Comparison of ENCODE assay signal across 35 mouse cellular contexts in genomic region chr11:53604983-53605382, GRCm38 (mm10). TPM values are rescaled to one million over a fixed set of nuclear protein-coding genes. Genes with fewer than 3 reads are reported as not detected.
A peak's percentile ranks its signal among the peaks of the same experiment; 100 is the strongest.
DNase-seq lines count a peak whose midpoint lies in the region; ATAC-seq and TF ChIP-seq lines count a peak whose summit lies in the region.
"Had no signal": no experiment of that assay in that cellular context is flagged by ENCODE, and none has a peak within 500 bp of the region (broad histone marks: within the 10 kb centered on the region; RNA-seq: fewer than 3 reads in every experiment).

No protein-coding gene starts in this region.

- 98% methylated on average over 3 of the region's 3 CpGs for WGBS in cerebellum, adult 2 months
- 95% methylated on average over 3 of the region's 3 CpGs for WGBS in lung, postnatal 0 days
- WGBS in lung, adult 2 months, result 95% methylated on average over 3 of the region's 3 CpGs

- TF ChIP-seq POLR2A in cerebellum, adult 2 months (IDR thresholded peaks at IDR 0.05; ENCODE audit: borderline replicate concordance, insufficient read depth, low read length), result no peak
- no peak for TF ChIP-seq POLR2A in lung, adult 2 months (IDR thresholded peaks at IDR 0.05; ENCODE audit: borderline replicate concordance, extremely low read depth, low read depth, low read length)

- H3K36me3 ChIP-seq in lung, postnatal 0 days (ENCODE audit: insufficient read depth, low read length), result peaks cover 3% of the 10 kb centered on the region; the same call in 1 of the 2 replicates

- H3K27me3 ChIP-seq in cerebellum, adult 2 months (ENCODE audit: control insufficient read depth, insufficient read depth, low read length), result no peaks in the 10 kb centered on the region
- H3K27me3 ChIP-seq in lung, postnatal 0 days (replicated peaks; ENCODE audit: insufficient read depth, low read length), result no peaks in the 10 kb centered on the region
- H3K27me3 ChIP-seq: limb, embryonic 13.5 days; lung, embryonic 15.5 days; midbrain, embryonic 15.5 days; neural tube, embryonic 13.5 days had no signal

- H3K4me3 ChIP-seq in cerebellum, adult 2 months (replicated peaks; ENCODE audit: insufficient read depth, low read depth, low read length), result no peak overlapping the region
- no peak overlapping the region for H3K4me3 ChIP-seq in layer of hippocampus, adult 2 months
- H3K4me3 ChIP-seq in lung, postnatal 0 days (ENCODE audit: low read depth, low read length), result no peak overlapping the region
- no peak overlapping the region for H3K4me3 ChIP-seq in lung, adult 2 months (replicated peaks; ENCODE audit: extremely low read depth, low read depth, low read length)
- H3K4me3 ChIP-seq: limb, embryonic 13.5 days; lung, embryonic 15.5 days; midbrain, embryonic 15.5 days; myocyte; neural tube, embryonic 13.5 days had no signal

- no peak for TF ChIP-seq EP300 in lung, postnatal 0 days (IDR thresholded peaks at IDR 0.05)

- no peak overlapping the region for H3K9ac ChIP-seq in lung, postnatal 0 days (replicated peaks; ENCODE audit: low read depth)
- H3K9ac ChIP-seq: limb, embryonic 13.5 days; lung, embryonic 15.5 days; midbrain, embryonic 15.5 days had no signal

- H3K4me2 ChIP-seq in lung, postnatal 0 days (replicated peaks; ENCODE audit: low read depth, low read length), result no peak overlapping the region
- H3K4me2 ChIP-seq: limb, embryonic 13.5 days; lung, embryonic 15.5 days; midbrain, embryonic 15.5 days had no signal

- H3K9me3 ChIP-seq in lung, postnatal 0 days (ENCODE audit: low read length), result no peaks in the 10 kb centered on the region
- H3K9me3 ChIP-seq: hindbrain, embryonic 10.5 days; limb, embryonic 13.5 days; lung, embryonic 15.5 days; midbrain, embryonic 15.5 days; neural tube, embryonic 13.5 days had no signal

- no peaks in the 10 kb centered on the region for H3K4me1 ChIP-seq in cerebellum, adult 2 months (ENCODE audit: control insufficient read depth, insufficient read depth, low read length)
- H3K4me1 ChIP-seq in lung, postnatal 0 days (ENCODE audit: insufficient read depth, low read depth, low read length), result 0 out of 2 replicates have a peak, but pooled peaks cover 5% of the 10 kb centered on the region
- peaks cover 2% of the 10 kb centered on the region; the same call in 1 of the 2 replicates for H3K4me1 ChIP-seq in lung, adult 2 months (ENCODE audit: control insufficient read depth, insufficient read depth, low read length)
- H3K4me1 ChIP-seq: lung, embryonic 15.5 days had no signal

- no peak for ATAC-seq in cerebellum, adult (ENCODE audit: insufficient number of reproducible peaks, low FRiP score, low TSS enrichment)
- ATAC-seq in lung, postnatal 0 days, result no peak
- ATAC-seq: forebrain, embryonic 14.5 days; midbrain, embryonic 15.5 days had no signal

- DNase-seq in cerebellum, adult 2 months, result no peak
- no peak for DNase-seq in layer of hippocampus, adult 2 months (ENCODE audit: low spot score in 2 of 2)
- no peak for DNase-seq in layer of hippocampus, adult 18-20 months (ENCODE audit: low spot score in 2 of 2)
- no peak for DNase-seq in lung, postnatal 0 days (ENCODE audit: low spot score)
- DNase-seq in lung, adult 2 months, result no peak
- peak; percentile 57 for DNase-seq in R1 (ENCODE audit: low read depth, low spot score)
- no peak for DNase-seq in embryo, embryonic 10 days (ENCODE audit: low spot score)
- DNase-seq: cerebellum, adult 18-20 months; cerebellum, postnatal 25 days; kidney, adult 18-20 months; layer of hippocampus, postnatal 36 days; lung, postnatal 4 days; thymus, postnatal 36 days had no signal

- H3K27ac ChIP-seq in cerebellum, adult 2 months (ENCODE audit: insufficient read depth, low read length), result no peak overlapping the region
- no peak overlapping the region for H3K27ac ChIP-seq in layer of hippocampus, adult 2 months
- no peak overlapping the region for H3K27ac ChIP-seq in lung, postnatal 0 days (ENCODE audit: low read length)
- H3K27ac ChIP-seq: hindbrain, embryonic 10.5 days; limb, embryonic 13.5 days; lung, embryonic 15.5 days; midbrain, embryonic 15.5 days; neural tube, embryonic 13.5 days had no signal

- peak; percentile 18; the same call in 1 of the 2 replicates for TF ChIP-seq CTCF in cerebellum, adult 2 months (IDR thresholded peaks at IDR 0.05; ENCODE audit: borderline replicate concordance, insufficient read depth, low read depth, low read length)
- peak; percentile 56 for TF ChIP-seq CTCF in layer of hippocampus, adult 2 months (conservative IDR thresholded peaks at IDR 0.05)
- TF ChIP-seq CTCF in lung, postnatal 0 days (IDR thresholded peaks at IDR 0.05), result peak; percentile 34; the same call in 1 of the 2 replicates
- TF ChIP-seq CTCF in lung, adult 2 months (IDR thresholded peaks at IDR 0.05; ENCODE audit: insufficient read depth, low read length), result no peak

RNA-seq across cellular contexts. Expression of gene Il4, which starts 13.5 kb away (rescaled TPM):
- polyA plus RNA-seq in cerebellum, adult 2 months (2012; rRNA removed), result not detected in 2 replicates
- total RNA-seq in layer of hippocampus, adult 2 months (2021), result not detected
- not detected for total RNA-seq in layer of hippocampus, adult 18-20 months (2021)
- 0.64 and 0.79 TPM in 2 replicates for polyA plus RNA-seq in lung, postnatal 0 days (2015; fragmentation: Nextera tagmentation; extraction: Ambion mirVana)
- 0.46 TPM in 1 of 2 replicates, not detected in the other for polyA plus RNA-seq in lung, adult 2 months (2012; rRNA removed)
- total RNA-seq: adrenal gland, adult 18-20 months; gastrocnemius, adult 8-10 months; layer of hippocampus, adult 8-10 months; layer of hippocampus, postnatal 36 days; left cerebral cortex, postnatal 14 days had no signal
- polyA plus RNA-seq: frontal cortex, adult 2 months; heart, postnatal 0 days had no signal

RNA-seq across cellular contexts. Expression of gene Il13, which starts 29.5 kb away (rescaled TPM):
- not detected in 2 replicates for polyA plus RNA-seq in cerebellum, adult 2 months (2012; rRNA removed)
- not detected for total RNA-seq in layer of hippocampus, adult 2 months (2021)
- not detected for total RNA-seq in layer of hippocampus, adult 18-20 months (2021)
- not detected in 2 replicates for polyA plus RNA-seq in lung, postnatal 0 days (2015; fragmentation: Nextera tagmentation; extraction: Ambion mirVana)
- not detected in 2 replicates for polyA plus RNA-seq in lung, adult 2 months (2012; rRNA removed)
- total RNA-seq: adrenal gland, adult 18-20 months; gastrocnemius, adult 8-10 months; granulocyte monocyte progenitor cell, adult 5-6 weeks; layer of hippocampus, adult 8-10 months; layer of hippocampus, postnatal 36 days; left cerebral cortex, postnatal 14 days; megakaryocyte-erythroid progenitor cell, adult 5-6 weeks had no signal
- polyA plus RNA-seq: CD4-positive, CD25-positive, alpha-beta regulatory T cell, adult 4 months; embryonic facial prominence, embryonic 14.5 days; forebrain, embryonic 14.5 days; frontal cortex, adult 2 months; heart, embryonic 11.5 days; heart, postnatal 0 days; hindbrain, embryonic 10.5 days; kidney, embryonic 16.5 days; midbrain, embryonic 15.5 days; myocyte; neural tube, embryonic 13.5 days; spleen, adult 2 months; stomach, embryonic 14.5 days had no signal

RNA-seq across cellular contexts. Expression of gene Kif3a, which starts 37.8 kb away (rescaled TPM):
- 91.1 and 93.2 TPM in 2 replicates for polyA plus RNA-seq in cerebellum, adult 2 months (2012; rRNA removed)
- 100 to 1,000 TPM; 130 to 133 TPM for total RNA-seq in layer of hippocampus, adult 2 months (2021)
- 100 to 1,000 TPM; 121 to 127 TPM for total RNA-seq in layer of hippocampus, adult 18-20 months (2021)
- 39.4 and 39.9 TPM in 2 replicates for polyA plus RNA-seq in lung, postnatal 0 days (2015; fragmentation: Nextera tagmentation; extraction: Ambion mirVana)
- polyA plus RNA-seq in lung, adult 2 months (2012; rRNA removed), result 5.4 and 8.5 TPM in 2 replicates
